Mouse (Mus musculus) lung, adult 2 months (tissue): ENCODE data around the gene Ipcef1.

Source experiments
- CTCF ChIP-seq: fragments of 200-500 bp; IDR thresholded peaks from 2 replicates; pipeline ENCODE4 v1.5.1; 2011; ENCODE audit warnings: mild to moderate bottlenecking, low read length, control low read depth; ENCODE audit not compliant: insufficient read depth
- POLR2A ChIP-seq: fragments of 200-500 bp; IDR thresholded peaks from 2 replicates; pipeline ENCODE4 v1.6.1; 2011; ENCODE audit warnings: low read depth, mild to moderate bottlenecking, control low read depth, low read length, borderline replicate concordance; ENCODE audit errors: extremely low read depth

DNA sequence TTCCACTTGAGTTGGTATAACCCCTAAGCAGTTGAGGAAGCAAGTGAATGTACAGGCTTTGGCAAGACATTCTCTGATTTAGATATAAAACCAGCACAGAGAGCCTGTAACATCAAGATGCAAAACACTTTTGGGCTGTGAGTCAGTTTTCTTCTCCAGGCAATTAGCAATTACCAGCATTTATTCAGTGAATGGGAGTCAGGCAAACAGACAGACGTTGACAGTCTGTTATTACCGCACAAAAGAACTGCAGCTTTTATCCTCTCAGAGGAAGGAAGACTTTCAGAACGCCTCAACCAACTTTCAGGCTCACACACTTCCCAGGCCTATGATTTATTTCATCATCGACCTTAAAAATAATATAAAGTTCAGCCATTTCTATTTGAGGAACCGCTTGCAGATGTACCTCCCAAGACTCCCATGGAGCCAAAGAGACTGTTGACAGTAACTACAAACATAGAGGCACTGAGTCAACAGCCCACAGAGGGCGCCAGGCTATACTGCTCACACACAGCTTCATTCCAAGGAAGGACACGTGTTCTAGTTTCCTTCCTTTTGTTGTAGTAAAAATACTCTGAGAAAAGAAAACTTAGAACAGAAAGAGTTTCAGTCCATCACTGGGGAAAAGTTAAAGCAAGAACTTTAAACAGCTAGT, 180.7 kb downstream of the Ipcef1 start:
- TF ChIP-seq CTCF (no peak), POLR2A (no peak)
